Mouse (Mus musculus): ENCODE results near the gene Col5a1.

GRCm38 (mm10) chr2:27848466-27848865, 37.8 kb upstream of the Col5a1 start:
- TF ChIP-seq CTCF (IDR thresholded peaks at IDR 0.05; ENCODE audit: insufficient read depth, low read depth, low read length) (no peak), POLR2A (IDR thresholded peaks at IDR 0.05; ENCODE audit: insufficient read depth, low read depth, low read length) (no peak)

Data from olfactory bulb, adult 2 months (tissue).